Mouse (Mus musculus) E14TG2a.4 (cell line): ENCODE measurements around the gene Tm9sf2.

ENCODE experiments used
- CTCF ChIP-seq: conservative IDR thresholded peaks from 2 replicates; pipeline ENCODE4 v1.5.1; 2014; ENCODE audit warnings: low read length
- NANOG ChIP-seq: IDR thresholded peaks from 2 replicates; pipeline ENCODE4 v1.6.1; 2014; ENCODE audit warnings: borderline replicate concordance, low read length, mixed read lengths
- POU5F1 ChIP-seq: IDR thresholded peaks from 2 replicates; pipeline ENCODE4 v1.6.1; 2014; ENCODE audit warnings: low read length, borderline replicate concordance

DNA sequence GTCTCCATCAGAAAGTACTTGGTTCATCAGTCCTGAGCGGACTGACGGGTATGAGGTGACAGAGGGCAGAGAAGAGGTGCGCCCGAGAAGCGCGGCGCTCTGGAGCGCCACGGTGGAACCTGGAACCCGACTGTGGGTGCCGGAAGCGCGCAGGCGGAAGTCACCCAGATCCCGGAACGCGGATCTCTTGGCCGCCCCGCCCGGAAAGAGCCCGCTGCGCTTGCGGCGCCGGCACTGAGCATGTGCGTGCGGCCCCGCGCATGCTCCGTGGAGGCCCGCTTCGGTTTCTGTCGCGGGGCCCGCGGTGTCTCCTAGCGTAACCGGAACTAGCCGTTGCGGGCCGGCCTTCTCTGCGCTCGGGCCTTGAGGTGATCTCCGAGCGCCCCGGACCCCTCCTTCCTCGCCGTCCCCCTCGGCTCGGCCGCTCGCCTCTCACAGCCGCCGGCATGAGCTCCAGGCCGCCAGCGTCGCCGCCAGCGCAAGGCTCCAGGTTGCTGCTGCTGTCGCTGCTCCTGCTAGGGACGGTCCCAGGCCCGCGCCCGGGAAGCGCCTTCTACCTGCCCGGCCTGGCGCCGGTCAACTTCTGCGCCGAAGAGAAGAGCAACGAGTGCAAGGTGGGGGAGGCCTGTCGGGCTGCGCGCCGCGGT, at the start of gene Tm9sf2:
- TF ChIP-seq POU5F1 (no peak), CTCF (no peak), NANOG (no peak)
